Mouse (Mus musculus) embryonic fibroblast, embryonic 13.5 days (primary cell): ENCODE results near the gene Rnaseh2b.

Experiments used
- CTCF ChIP-seq: IDR thresholded peaks from 2 replicates; pipeline ENCODE4 v1.5.1; 2011; ENCODE audit warnings: mild to moderate bottlenecking, control low read depth, low read length, moderate library complexity, borderline replicate concordance; ENCODE audit not compliant: insufficient read depth
- POLR2A ChIP-seq: IDR thresholded peaks from 2 replicates; pipeline ENCODE4 v1.6.1; 2011; ENCODE audit warnings: low read depth, mild to moderate bottlenecking, control low read depth, low read length, moderate library complexity

GRCm38 (mm10) chr14:62379391-62379790 is 87.0 kb downstream of the Rnaseh2b start:
- TF ChIP-seq CTCF (no peak), POLR2A (no peak)
